Mouse (Mus musculus) MEL (cell line): ENCODE measurements around the gene Gm49486. TPM values are rescaled to one million over a fixed set of nuclear protein-coding genes. Genes with fewer than 3 reads are reported as not detected.
A peak's percentile ranks its signal among the peaks of the same experiment; 100 is the strongest.

ENCODE experiments used
- DNase-seq: peaks from one replicate; pipeline ENCODE4 v3.0.0; 2011; ENCODE audit warnings: low read depth, low spot score
- H3K27ac ChIP-seq: 2 replicates; pipeline ENCODE4 v1.5.1; 2012; ENCODE audit warnings: low read depth, mild to moderate bottlenecking, control low read depth, low read length, moderate library complexity; ENCODE audit not compliant: control insufficient read depth
- H3K27me3 ChIP-seq, 2 experiments: fragments of 150-350 bp in 1 of 2; sonication (generic) in 1 of 2; 2 replicates each; pipeline ENCODE4 v1.6.1; 2012; ENCODE audit warnings: low read length in 2 of 2, mild to moderate bottlenecking in 2 of 2, improper control_type of control experiment in 1 of 2, moderate library complexity in 1 of 2; ENCODE audit not compliant: insufficient read depth in 2 of 2, control insufficient read depth in 1 of 2
- H3K36me3 ChIP-seq, 2 experiments: 2 replicates each; pipeline ENCODE4 v1.6.1; 2012 to 2014; ENCODE audit warnings: low read length in 2 of 2, improper control_type of control experiment in 1 of 2, inconsistent platforms in 1 of 2, mild to moderate bottlenecking in 1 of 2; ENCODE audit not compliant: insufficient read depth in 2 of 2, control insufficient read depth in 1 of 2
- H3K4me1 ChIP-seq, 2 experiments: fragments of 150-350 bp in 1 of 2; sonication (generic) in 1 of 2; 2 replicates each; pipeline ENCODE4 v1.6.1; 2012; ENCODE audit warnings: low read length in 2 of 2, improper control_type of control experiment in 1 of 2, mild to moderate bottlenecking in 1 of 2; ENCODE audit not compliant: insufficient read depth in 2 of 2, control insufficient read depth in 1 of 2
- H3K4me3 ChIP-seq, 2 experiments: fragments of 150-350 bp in 1 of 2; sonication (generic) in 1 of 2; 2 replicates each; pipeline ENCODE4 v1.5.1; 2012; ENCODE audit warnings: low read depth in 2 of 2, low read length in 2 of 2, mild to moderate bottlenecking in 2 of 2, moderate library complexity in 2 of 2, control low read depth in 1 of 2, improper control_type of control experiment in 1 of 2; ENCODE audit not compliant: control insufficient read depth in 1 of 2, insufficient read depth in 1 of 2
- H3K79me2 ChIP-seq: 2 replicates; pipeline ENCODE4 v1.6.1; 2012; ENCODE audit warnings: mild to moderate bottlenecking, low read length, moderate library complexity; ENCODE audit not compliant: control insufficient read depth, poor library complexity, insufficient read depth
- H3K9ac ChIP-seq: 2 replicates; pipeline ENCODE4 v1.6.1; 2012; ENCODE audit warnings: low read depth, mild to moderate bottlenecking, control low read depth, low read length, moderate library complexity; ENCODE audit not compliant: control insufficient read depth, poor library complexity, severe bottlenecking
- H3K9me3 ChIP-seq: fragments of 150-350 bp; sonication (generic); replicated peaks from 2 replicates; pipeline ENCODE4 v1.6.1; 2012; ENCODE audit warnings: mild to moderate bottlenecking, low read length, improper control_type of control experiment, moderate library complexity; ENCODE audit not compliant: insufficient read depth
- BHLHE40 ChIP-seq: IDR thresholded peaks from 2 replicates; pipeline ENCODE4 v1.6.1; 2012; ENCODE audit warnings: low read depth, mild to moderate bottlenecking, inconsistent platforms, low read length, improper control_type of control experiment, borderline replicate concordance
- CTCF ChIP-seq, 3 experiments: IDR thresholded peaks in 2 of 3; conservative IDR thresholded peaks in 1 of 3; 2 replicates each; pipeline ENCODE4 v1.5.1; 2011 to 2012; ENCODE audit warnings: low read length in 3 of 3, low read depth in 2 of 3, mild to moderate bottlenecking in 2 of 3, improper control_type of control experiment in 1 of 3, inconsistent platforms in 1 of 3, mixed read lengths in 1 of 3, moderate library complexity in 1 of 3; ENCODE audit not compliant: control insufficient read depth in 1 of 3, insufficient read depth in 1 of 3, poor library complexity in 1 of 3, severe bottlenecking in 1 of 3
- E2F4 ChIP-seq: IDR thresholded peaks from 2 replicates; pipeline ENCODE4 v1.6.1; 2011; ENCODE audit warnings: low read depth, low read length, improper control_type of control experiment, borderline replicate concordance
- ELF1 ChIP-seq: IDR thresholded peaks from 2 replicates; pipeline ENCODE4 v1.6.1; 2014; ENCODE audit warnings: low read depth, mild to moderate bottlenecking, inconsistent platforms, low read length, improper control_type of control experiment, moderate library complexity
- EP300 ChIP-seq, 2 experiments: IDR thresholded peaks; 2 replicates each; pipeline ENCODE4 v1.6.1; 2011; ENCODE audit warnings: improper control_type of control experiment in 2 of 2, low read length in 2 of 2, low read depth in 1 of 2, mild to moderate bottlenecking in 1 of 2
- GABPA ChIP-seq: IDR thresholded peaks from 2 replicates; pipeline ENCODE4 v1.6.1; 2012; ENCODE audit warnings: low read depth, mild to moderate bottlenecking, inconsistent platforms, low read length, improper control_type of control experiment, moderate library complexity
- GATA1 ChIP-seq: IDR thresholded peaks from 2 replicates; pipeline ENCODE4 v1.6.1; 2011; ENCODE audit warnings: low read depth, low read length, improper control_type of control experiment
- JUND ChIP-seq: IDR thresholded peaks from 2 replicates; pipeline ENCODE4 v1.6.1; 2011; ENCODE audit warnings: low read depth, mild to moderate bottlenecking, improper control_type of control experiment, low read length
- MAFK ChIP-seq: IDR thresholded peaks from 2 replicates; pipeline ENCODE4 v1.6.1; 2011; ENCODE audit warnings: low read depth, mild to moderate bottlenecking, low read length, improper control_type of control experiment, borderline replicate concordance
- MAX ChIP-seq: IDR thresholded peaks from 2 replicates; pipeline ENCODE4 v1.6.1; 2011; ENCODE audit warnings: low read length, improper control_type of control experiment
- MAZ ChIP-seq: IDR thresholded peaks from 2 replicates; pipeline ENCODE4 v1.6.1; 2012; ENCODE audit warnings: low read depth, mild to moderate bottlenecking, inconsistent platforms, low read length, improper control_type of control experiment
- MXI1 ChIP-seq: IDR thresholded peaks from 2 replicates; pipeline ENCODE4 v1.6.1; 2011; ENCODE audit warnings: mild to moderate bottlenecking, low read depth, low read length, improper control_type of control experiment
- NELFE ChIP-seq: IDR thresholded peaks from 2 replicates; pipeline ENCODE4 v1.6.1; 2011; ENCODE audit warnings: low read depth, low read length, improper control_type of control experiment
- NRF1 ChIP-seq: IDR thresholded peaks from 2 replicates; pipeline ENCODE4 v1.6.1; 2014; ENCODE audit warnings: low read depth, mild to moderate bottlenecking, inconsistent platforms, low read length, improper control_type of control experiment, moderate library complexity; ENCODE audit not compliant: poor library complexity, insufficient read depth, severe bottlenecking
- POLR2A ChIP-seq, 2 experiments: IDR thresholded peaks; 2 replicates each; pipeline ENCODE4 v1.6.1; 2011 to 2012; ENCODE audit warnings: low read length in 2 of 2, mild to moderate bottlenecking in 2 of 2, control low read depth in 1 of 2, improper control_type of control experiment in 1 of 2, low read depth in 1 of 2, moderate library complexity in 1 of 2; ENCODE audit not compliant: control insufficient read depth in 1 of 2, insufficient read depth in 1 of 2, poor library complexity in 1 of 2
- POLR2AphosphoS2 ChIP-seq: IDR thresholded peaks from 2 replicates; pipeline ENCODE4 v1.6.1; 2011; ENCODE audit warnings: low read length, improper control_type of control experiment
- POLR2AphosphoS5 ChIP-seq: IDR thresholded peaks from 2 replicates; pipeline ENCODE4 v1.6.1; 2012; ENCODE audit warnings: low read depth, borderline replicate concordance, mild to moderate bottlenecking, inconsistent platforms, low read length, moderate library complexity, mixed read lengths
- RAD21 ChIP-seq: IDR thresholded peaks from 2 replicates; pipeline ENCODE4 v1.6.1; 2011; ENCODE audit warnings: mild to moderate bottlenecking, low read depth, low read length, improper control_type of control experiment
- RCOR1 ChIP-seq: IDR thresholded peaks from 2 replicates; pipeline ENCODE4 v1.6.1; 2012; ENCODE audit warnings: low read depth, mild to moderate bottlenecking, inconsistent platforms, low read length, improper control_type of control experiment
- SMC3 ChIP-seq: IDR thresholded peaks from 2 replicates; pipeline ENCODE4 v1.6.1; 2011; ENCODE audit warnings: low read depth, low read length, improper control_type of control experiment
- TAL1 ChIP-seq: IDR thresholded peaks from 2 replicates; pipeline ENCODE4 v1.6.1; 2012; ENCODE audit warnings: mild to moderate bottlenecking, inconsistent platforms, low read length, moderate library complexity, mixed read lengths
- TBP ChIP-seq: IDR thresholded peaks from 2 replicates; pipeline ENCODE4 v1.8.0; 2011; ENCODE audit warnings: low read depth, low read length, improper control_type of control experiment
- TCF12 ChIP-seq: IDR thresholded peaks from 2 replicates; pipeline ENCODE4 v1.6.1; 2014; ENCODE audit warnings: low read depth, mild to moderate bottlenecking, inconsistent platforms, low read length, improper control_type of control experiment, moderate library complexity
- USF2 ChIP-seq, 2 experiments: IDR thresholded peaks; 2 replicates each; pipeline ENCODE4 v1.6.1; 2011 to 2012; ENCODE audit warnings: improper control_type of control experiment in 2 of 2, low read length in 2 of 2, borderline replicate concordance in 1 of 2, inconsistent platforms in 1 of 2, low read depth in 1 of 2, mild to moderate bottlenecking in 1 of 2; ENCODE audit not compliant: insufficient read depth in 1 of 2
- ZC3H11A ChIP-seq: IDR thresholded peaks from 2 replicates; pipeline ENCODE4 v1.6.1; 2012; ENCODE audit warnings: low read depth, mild to moderate bottlenecking, inconsistent platforms, low read length, improper control_type of control experiment
- ZMIZ1 ChIP-seq: IDR thresholded peaks from 2 replicates; pipeline ENCODE4 v1.6.1; 2012; ENCODE audit warnings: low read depth, mild to moderate bottlenecking, inconsistent platforms, low read length, improper control_type of control experiment, moderate library complexity
- polyA plus RNA-seq, 2 experiments: library from polyadenylated mRNA; stranded (reverse) in 1 of 2; unstranded in 1 of 2; fragments of >175 nt in 1 of 2; fragments of >200 nt in 1 of 2; gene quantifications; 2 replicates each; pipeline versions ENCODE4 v1.2.1 to v1.2.4; 2012; ENCODE audit warnings: low replicate concordance in 2 of 2, low read depth in 1 of 2; ENCODE audit not compliant: insufficient read length in 2 of 2, insufficient read depth in 1 of 2, missing spikeins in 1 of 2
- total RNA-seq: library from RNA; depleted of rRNA; stranded (reverse); fragments of 300-350 nt; gene quantifications from 2 replicates; pipeline ENCODE4 v1.2.3, GENCODE M21; 2012

Gm49486 gene
- total and polyA plus RNA-seq, 3 experiments = 0.12 to 0.46 TPM; not detected in 1

DNA sequence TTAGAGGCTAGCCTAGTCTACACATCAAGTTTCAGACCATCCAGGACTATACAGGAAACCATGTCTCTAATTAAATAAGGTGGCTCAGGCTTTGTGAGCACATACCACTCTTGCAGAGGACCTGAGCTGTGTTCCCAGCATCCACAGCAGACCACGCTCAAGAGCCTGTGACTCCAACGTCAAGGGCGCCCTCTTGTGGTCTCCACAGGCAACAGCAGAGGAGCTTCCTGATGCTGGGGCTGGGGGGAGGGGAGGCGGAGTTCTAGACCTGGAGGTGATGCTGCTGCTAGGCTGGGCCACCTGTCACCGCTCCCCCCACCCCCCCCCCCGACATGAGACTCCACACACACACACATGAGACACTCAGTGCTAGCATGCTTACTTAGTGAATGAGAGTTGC is 51.0 kb downstream of the Gm49486 start (continued):
- TF ChIP-seq USF2 (IDR thresholded peaks at IDR 0.05; ENCODE audit: borderline replicate concordance in 1 of 2, insufficient read depth in 1 of 2, low read depth in 1 of 2, low read length in 2 of 2) (no peak), NRF1 (no peak), E2F4 (no peak), ZMIZ1 (no peak), MAZ (no peak), GABPA (no peak), POLR2AphosphoS5 (no peak), JUND (no peak), GATA1 (no peak), MAFK (no peak)

DNA sequence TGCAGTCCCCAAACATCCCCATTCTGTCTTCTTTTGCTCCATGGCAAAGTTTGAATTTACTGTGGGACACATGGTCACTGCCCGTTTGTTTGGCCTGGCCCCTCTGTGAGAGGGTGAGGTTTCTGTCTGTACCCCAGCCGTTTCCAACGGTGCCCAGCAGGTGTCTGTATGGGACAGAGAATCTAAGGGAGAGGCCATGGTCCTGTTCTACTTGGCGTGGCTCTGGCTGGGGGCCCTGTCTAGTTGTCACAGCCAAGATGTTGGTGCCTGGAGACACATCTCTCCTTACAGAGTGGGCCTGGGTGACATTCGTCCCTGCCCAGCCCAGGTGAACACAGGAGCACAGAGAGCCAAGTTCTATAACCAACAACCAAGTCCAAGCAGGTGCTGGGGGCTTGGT is 51.7 kb downstream of the Gm49486 start:
- peak; percentile 76 for DNase-seq
- TF ChIP-seq POLR2A (IDR thresholded peaks at IDR 0.05; ENCODE audit: control insufficient read depth in 1 of 2, insufficient read depth in 1 of 2, low read depth in 1 of 2, low read length in 2 of 2, poor library complexity in 1 of 2) (no peak), ELF1 (no peak), GATA1 (no peak), RAD21 (peak; percentile 68), SMC3 (peak; percentile 50), ZC3H11A (peak; percentile 53), ZMIZ1 (no peak), TCF12 (0 out of 2 replicates have a peak, but pooled peaks have one; percentile 4), CTCF (IDR thresholded peaks at IDR 0.05 in 2 of 3, conservative IDR thresholded peaks at IDR 0.05 in 1 of 3; ENCODE audit: control insufficient read depth in 1 of 3, insufficient read depth in 1 of 3, low read depth in 2 of 3, low read length in 3 of 3, poor library complexity in 1 of 3, severe bottlenecking in 1 of 3) (peak; percentile 25 to 65 (median 60); a peak in 5 of 6 replicates)
- H3K36me3 ChIP-seq = peaks cover 0 to 15% of the 10 kb centered on the region in 2 experiments; a peak in 2 of 4 replicates
- H3K9me3 ChIP-seq = no peaks in the 10 kb centered on the region
- H3K79me2 ChIP-seq = no peaks in the 10 kb centered on the region
- H3K27me3 ChIP-seq = no peaks in the 10 kb centered on the region
- peaks cover 7 to 14% of the 10 kb centered on the region in 2 experiments; a peak in 3 of 4 replicates for H3K4me1 ChIP-seq
- peak overlapping the region; percentile 67 for H3K9ac ChIP-seq
- peak overlapping the region; percentile 91 for H3K27ac ChIP-seq
- H3K4me3 ChIP-seq = peak overlapping the region; percentile 32 to 35

DNA sequence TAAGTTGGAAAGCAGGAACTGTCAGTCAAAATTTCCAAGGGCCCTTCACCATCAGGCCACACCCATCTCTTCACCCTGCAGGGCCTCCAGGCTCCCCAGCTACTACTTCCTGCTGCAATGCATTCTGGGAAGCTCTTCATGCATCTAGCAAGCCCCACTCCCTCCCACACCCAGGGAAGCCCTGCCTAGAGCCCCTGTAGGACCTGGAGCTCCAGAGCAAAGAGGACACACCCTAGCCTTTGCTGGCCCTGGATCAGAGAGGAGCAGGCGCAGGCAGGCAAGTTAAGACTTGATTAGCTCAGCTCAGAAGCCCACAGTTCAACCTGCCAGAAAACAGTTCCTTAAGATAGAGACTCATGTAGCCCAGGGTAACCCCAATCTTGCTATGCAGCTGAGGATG is 52.2 kb downstream of the Gm49486 start:
- peak; percentile 98 for DNase-seq
- Histone ChIP-seq H3K4me1 (peaks cover 7 to 14% of the 10 kb centered on the region in 2 experiments; a peak in 3 of 4 replicates), H3K79me2 (no peaks in the 10 kb centered on the region), H3K36me3 (peaks cover 0 to 15% of the 10 kb centered on the region in 2 experiments; a peak in 2 of 4 replicates), H3K27ac (peak overlapping the region; percentile 94), H3K9ac (peak overlapping the region; percentile 67), H3K27me3 (no peaks in the 10 kb centered on the region), H3K4me3 (peak overlapping the region; percentile 32 to 35), H3K9me3 (no peaks in the 10 kb centered on the region)
- TF ChIP-seq NELFE = peak; percentile 56; the same call in 1 of the 2 replicates
- peak in 1 of 2 experiments; percentile 60; a peak in 2 of 4 replicates for TF ChIP-seq EP300 (IDR thresholded peaks at IDR 0.05; ENCODE audit: low read depth in 1 of 2, low read length in 2 of 2)
- TF ChIP-seq CTCF (IDR thresholded peaks at IDR 0.05 in 2 of 3, conservative IDR thresholded peaks at IDR 0.05 in 1 of 3; ENCODE audit: control insufficient read depth in 1 of 3, insufficient read depth in 1 of 3, low read depth in 2 of 3, low read length in 3 of 3, poor library complexity in 1 of 3, severe bottlenecking in 1 of 3) = no peak
- 0 out of 2 replicates have a peak, but pooled peaks have one; percentile 3 for TF ChIP-seq MAX
- peak; percentile 60 for TF ChIP-seq TAL1
- no peak for TF ChIP-seq BHLHE40
- TF ChIP-seq ZMIZ1 = peak; percentile 48; the same call in 1 of the 2 replicates
- TF ChIP-seq MAZ = peak; percentile 80
- TF ChIP-seq RCOR1 = peak; percentile 77
- peak; percentile 54 to 80; a peak in 2 of 4 replicates for TF ChIP-seq POLR2A (IDR thresholded peaks at IDR 0.05; ENCODE audit: control insufficient read depth in 1 of 2, insufficient read depth in 1 of 2, low read depth in 1 of 2, low read length in 2 of 2, poor library complexity in 1 of 2)
- 0 out of 2 replicates have a peak, but pooled peaks have one; percentile 32 for TF ChIP-seq POLR2AphosphoS2
- no peak for TF ChIP-seq USF2 (IDR thresholded peaks at IDR 0.05; ENCODE audit: borderline replicate concordance in 1 of 2, insufficient read depth in 1 of 2, low read depth in 1 of 2, low read length in 2 of 2)
- 0 out of 2 replicates have a peak, but pooled peaks have one; percentile 27 for TF ChIP-seq TCF12
- peak; percentile 25; the same call in 1 of the 2 replicates for TF ChIP-seq MXI1
- peak; percentile 90 for TF ChIP-seq ELF1
- peak; percentile 77; the same call in 1 of the 2 replicates for TF ChIP-seq TBP
